Mouse (Mus musculus) liver, embryonic 14.5 days (tissue): Measurements from ENCODE around the gene Mars.
A peak's percentile ranks its signal among the peaks of the same experiment; 100 is the strongest.

Experiments used
- CTCF ChIP-seq: IDR thresholded peaks from 2 replicates; pipeline ENCODE4 v1.5.1; 2016; ENCODE audit warnings: antibody characterized with exemption, low read depth, control low read depth
- EP300 ChIP-seq: IDR thresholded peaks from 2 replicates; pipeline ENCODE4 v1.6.1; 2016; ENCODE audit warnings: antibody characterized with exemption, low read depth

- TF ChIP-seq CTCF (peak; percentile 58), EP300 (no peak)
Measured at GRCm38 (mm10) chr10:127324495-127324894, 12.9 kb upstream of the Mars start.
